Comparison of ENCODE assay signal across 9 mouse cellular contexts in genomic region chr3:41599806-41600589, GRCm38 (mm10). TPM values are rescaled to one million over a fixed set of nuclear protein-coding genes. Genes with fewer than 3 reads are reported as not detected.
DNase-seq lines count a peak whose midpoint lies in the region; ATAC-seq and TF ChIP-seq lines count a peak whose summit lies in the region.
"Had no signal": no experiment of that assay in that cellular context is flagged by ENCODE, and none has a peak within 500 bp of the region (broad histone marks: within the 10 kb centered on the region; RNA-seq: fewer than 3 reads in every experiment).

No protein-coding gene starts in this region.

- DNase-seq in testis, postnatal 14 days (ENCODE audit: low spot score) = no peak
- DNase-seq in embryonic facial prominence, embryonic 14.5 days (ENCODE audit: low spot score) = peak; percentile 17
- DNase-seq in mesoderm, embryonic 11.5 days (ENCODE audit: low read depth, low spot score) = peak; percentile 65
- peak; percentile 66 for DNase-seq in thymus, postnatal 14 days

- H3K4me1 ChIP-seq in testis, adult 2 months (ENCODE audit: control insufficient read depth, insufficient read depth, low read length) = no peaks in the 10 kb centered on the region
- no peaks in the 10 kb centered on the region for H3K4me1 ChIP-seq in bone marrow macrophage, adult 2 months (ENCODE audit: control insufficient read depth, insufficient read depth, low read length)
- H3K4me1 ChIP-seq in embryonic facial prominence, embryonic 14.5 days (ENCODE audit: control insufficient read depth, insufficient read depth, low read length) = peaks cover 9% of the 10 kb centered on the region
- peaks cover 31% of the 10 kb centered on the region for H3K4me1 ChIP-seq in heart, embryonic 15.5 days (replicated peaks)
- H3K4me1 ChIP-seq in kidney, embryonic 16.5 days (ENCODE audit: insufficient read depth, low read length) = peaks cover 16% of the 10 kb centered on the region

- TF ChIP-seq CTCF in testis, adult 2 months (IDR thresholded peaks at IDR 0.05; ENCODE audit: control insufficient read depth, insufficient read depth, insufficient replicate concordance, low read depth, low read length) = 0 out of 2 replicates have a peak, but pooled peaks have one; percentile 2
- TF ChIP-seq CTCF in bone marrow macrophage, adult 2 months (IDR thresholded peaks at IDR 0.05; ENCODE audit: low read depth, low read length) = peak; percentile 35

- H3K9me3 ChIP-seq in embryonic facial prominence, embryonic 14.5 days (ENCODE audit: control insufficient read depth, low read length) = no peaks in the 10 kb centered on the region
- no peaks in the 10 kb centered on the region for H3K9me3 ChIP-seq in heart, embryonic 15.5 days (replicated peaks)
- H3K9me3 ChIP-seq in kidney, embryonic 16.5 days (ENCODE audit: low read length) = no peaks in the 10 kb centered on the region

- no peaks in the 10 kb centered on the region for H3K27me3 ChIP-seq in testis, adult 2 months (ENCODE audit: control insufficient read depth, insufficient read depth, low read length)
- no peaks in the 10 kb centered on the region for H3K27me3 ChIP-seq in embryonic facial prominence, embryonic 14.5 days (replicated peaks; ENCODE audit: control insufficient read depth, insufficient read depth, low read length)
- H3K27me3 ChIP-seq in heart, embryonic 15.5 days = no peaks in the 10 kb centered on the region
- H3K27me3 ChIP-seq in kidney, embryonic 16.5 days (ENCODE audit: insufficient read depth, low read length) = no peaks in the 10 kb centered on the region

- peak; percentile 45 for ATAC-seq in embryonic facial prominence, embryonic 14.5 days (ENCODE audit: low read depth)
- ATAC-seq in heart, embryonic 15.5 days (replicated peaks; ENCODE audit: insufficient number of reproducible peaks, insufficient read depth, low FRiP score, low read depth) = peak; percentile 50
- peak; percentile 63; the same call in 1 of the 2 replicates for ATAC-seq in kidney, embryonic 16.5 days (ENCODE audit: low FRiP score, low TSS enrichment)

- no peak overlapping the region for H3K4me3 ChIP-seq in testis, adult 2 months (ENCODE audit: control insufficient read depth, low read depth, low read length)
- no peak overlapping the region for H3K4me3 ChIP-seq in bone marrow macrophage, adult 2 months (ENCODE audit: insufficient read depth, low read length)
- H3K4me3 ChIP-seq in embryonic facial prominence, embryonic 14.5 days (ENCODE audit: low read depth, low read length) = no peak overlapping the region
- H3K4me3 ChIP-seq in heart, embryonic 15.5 days = no peak overlapping the region
- H3K4me3 ChIP-seq in kidney, embryonic 16.5 days (ENCODE audit: low read length) = no peak overlapping the region
- H3K4me3 ChIP-seq: erythroblast, embryonic 14.5 days had no signal

- TF ChIP-seq POLR2A in testis, adult 2 months (IDR thresholded peaks at IDR 0.05; ENCODE audit: control insufficient read depth, low read depth, low read length) = no peak
- no peak for TF ChIP-seq POLR2A in bone marrow macrophage, adult 2 months (IDR thresholded peaks at IDR 0.05; ENCODE audit: borderline replicate concordance, low read depth, low read length)

- WGBS in embryonic facial prominence, embryonic 14.5 days = 82% methylated on average over 14 of the region's 14 CpGs
- 68% methylated on average over 14 of the region's 14 CpGs for WGBS in heart, embryonic 15.5 days
- WGBS in kidney, embryonic 16.5 days = 76% methylated on average over 14 of the region's 14 CpGs

- H3K4me2 ChIP-seq in embryonic facial prominence, embryonic 14.5 days (ENCODE audit: low read depth, low read length) = no peak overlapping the region
- no peak overlapping the region for H3K4me2 ChIP-seq in heart, embryonic 15.5 days
- no peak overlapping the region for H3K4me2 ChIP-seq in kidney, embryonic 16.5 days (replicated peaks; ENCODE audit: low read depth, low read length)

- H3K36me3 ChIP-seq in testis, adult 2 months (ENCODE audit: control insufficient read depth, insufficient read depth, low read length) = no peaks in the 10 kb centered on the region
- peaks cover 27% of the 10 kb centered on the region for H3K36me3 ChIP-seq in embryonic facial prominence, embryonic 14.5 days (ENCODE audit: control insufficient read depth, insufficient read depth, low read length)
- H3K36me3 ChIP-seq in heart, embryonic 15.5 days = peaks cover 39% of the 10 kb centered on the region
- peaks cover 53% of the 10 kb centered on the region for H3K36me3 ChIP-seq in kidney, embryonic 16.5 days (ENCODE audit: insufficient read depth, low read length)

- H3K27ac ChIP-seq in testis, adult 2 months (ENCODE audit: control insufficient read depth, insufficient read depth, low read depth, low read length) = no peak overlapping the region
- no peak overlapping the region for H3K27ac ChIP-seq in bone marrow macrophage, adult 2 months (ENCODE audit: insufficient read depth, low read depth, low read length)
- H3K27ac ChIP-seq in embryonic facial prominence, embryonic 14.5 days (replicated peaks; ENCODE audit: low read depth, low read length) = no peak overlapping the region
- peak overlapping the region; percentile 48 for H3K27ac ChIP-seq in heart, embryonic 15.5 days
- no peak overlapping the region for H3K27ac ChIP-seq in kidney, embryonic 16.5 days (ENCODE audit: low read length)

- H3K9ac ChIP-seq in embryonic facial prominence, embryonic 14.5 days (ENCODE audit: low read depth, low read length) = no peak overlapping the region
- no peak overlapping the region for H3K9ac ChIP-seq in heart, embryonic 15.5 days
- H3K9ac ChIP-seq in kidney, embryonic 16.5 days (replicated peaks; ENCODE audit: low read length) = no peak overlapping the region

RNA-seq across cellular contexts. Expression of gene Jade1, which starts 44.5 kb away (rescaled TPM):
- 7.8 and 9.1 TPM in 2 replicates for polyA plus RNA-seq in testis, adult 2 months (2012; rRNA removed)
- polyA plus RNA-seq in bone marrow macrophage, adult 2 months (2012; ENCODE audit: insufficient read depth, insufficient read length, missing spikeins) = 11.5 and 13.9 TPM in 2 replicates
- 16.1 and 16.4 TPM in 2 replicates for polyA plus RNA-seq in embryonic facial prominence, embryonic 14.5 days (2014; fragmentation: Nextera tagmentation; extraction: Ambion mirVana)
- polyA plus RNA-seq in heart, embryonic 15.5 days (2015; fragmentation: Nextera tagmentation; extraction: Ambion mirVana) = 15.9 and 16.0 TPM in 2 replicates
- polyA plus RNA-seq in kidney, embryonic 16.5 days (2015; fragmentation: Nextera tagmentation; extraction: Ambion mirVana) = 21.2 TPM in 2 replicates
